ENCODE assay signal across 8 mouse cellular contexts in genomic region chr15:99393386-99394252, GRCm38 (mm10). TPM values are rescaled to one million over a fixed set of nuclear protein-coding genes. Genes with fewer than 3 reads are reported as not detected.
DNase-seq lines count a peak whose midpoint lies in the region; ATAC-seq lines count a peak whose summit lies in the region.

No protein-coding gene starts in this region.

- peak overlapping the region; percentile 89 for H3K4me3 ChIP-seq in hindbrain, embryonic 13.5 days
- H3K4me3 ChIP-seq in midbrain, embryonic 15.5 days, result peak overlapping the region; percentile 72

- H3K27me3 ChIP-seq in hindbrain, embryonic 13.5 days, result no peaks in the 10 kb centered on the region
- H3K27me3 ChIP-seq in midbrain, embryonic 15.5 days (replicated peaks), result no peaks in the 10 kb centered on the region

- H3K4me1 ChIP-seq in hindbrain, embryonic 13.5 days (replicated peaks), result peaks cover 51% of the 10 kb centered on the region
- peaks cover 46% of the 10 kb centered on the region for H3K4me1 ChIP-seq in midbrain, embryonic 15.5 days

- peak overlapping the region; percentile 85 for H3K9ac ChIP-seq in hindbrain, embryonic 13.5 days
- peak overlapping the region; percentile 85 for H3K9ac ChIP-seq in midbrain, embryonic 15.5 days

- H3K4me2 ChIP-seq in hindbrain, embryonic 13.5 days, result peak overlapping the region; percentile 92
- H3K4me2 ChIP-seq in midbrain, embryonic 15.5 days, result peak overlapping the region; percentile 87

- ATAC-seq in activated CD4-positive, CD25-positive, alpha-beta regulatory T cell, adult 4 months, result peak; percentile 60
- peak; percentile 61 for ATAC-seq in erythroid progenitor cell, adult 5-6 weeks (replicated peaks; ENCODE audit: low FRiP score, poor library complexity, severe bottlenecking)
- peak; percentile 22 for ATAC-seq in hindbrain, embryonic 13.5 days (ENCODE audit: low FRiP score)
- no peak for ATAC-seq in midbrain, embryonic 15.5 days (replicated peaks)

- peak overlapping the region; percentile 93 for H3K27ac ChIP-seq in hindbrain, embryonic 13.5 days
- H3K27ac ChIP-seq in midbrain, embryonic 15.5 days, result peak overlapping the region; percentile 97

- H3K36me3 ChIP-seq in hindbrain, embryonic 13.5 days, result no peaks in the 10 kb centered on the region
- no peaks in the 10 kb centered on the region for H3K36me3 ChIP-seq in midbrain, embryonic 15.5 days (replicated peaks)

- peak; percentile 69 for DNase-seq in adrenal gland, adult 2 months
- DNase-seq in adrenal gland, postnatal 4 days (ENCODE audit: low spot score in 2 of 2), result no peak
- peak; percentile 81 for DNase-seq in liver
- no peak for DNase-seq in layer of hippocampus, adult 9-10 months (ENCODE audit: low spot score)

- H3K9me3 ChIP-seq in hindbrain, embryonic 13.5 days, result no peaks in the 10 kb centered on the region
- no peaks in the 10 kb centered on the region for H3K9me3 ChIP-seq in midbrain, embryonic 15.5 days

- WGBS in hindbrain, embryonic 13.5 days, result 13% methylated on average over 24 of the region's 24 CpGs
- WGBS in midbrain, embryonic 15.5 days, result 11% methylated on average over 24 of the region's 24 CpGs

RNA-seq across cellular contexts. Expression of gene Tmbim6, which starts 0.9 kb away (rescaled TPM):
- 100 to 1,000 TPM; 549 to 716 TPM for total RNA-seq in adrenal gland, adult 2 months (2021)
- polyA plus RNA-seq in adrenal gland, adult 2 months (2012; rRNA removed), result 1,176 and 1,311 TPM in 2 replicates
- total RNA-seq in adrenal gland, postnatal 4 days (2021), result 100 to 1,000 TPM; 520 to 533 TPM
- polyA plus RNA-seq in activated CD4-positive, CD25-positive, alpha-beta regulatory T cell, adult 4 months (2017; shearing (Covaris generic)), result 1,000 to 10,000 TPM in 1 of 2 experiments, 100 to 1,000 TPM in 1; 855 to 1,076 TPM
- 179 and 219 TPM in 2 replicates for total RNA-seq in erythroid progenitor cell, adult 5-6 weeks (2015; ENCODE audit: low replicate concordance)
- 95.3 and 151 TPM in 2 replicates for total RNA-seq in erythroid progenitor cell, adult 5-6 weeks (2017; ENCODE audit: low replicate concordance)
- polyA plus RNA-seq in hindbrain, embryonic 13.5 days (2015; fragmentation: Nextera tagmentation; extraction: Ambion mirVana), result 255 and 257 TPM in 2 replicates
- polyA plus RNA-seq in midbrain, embryonic 15.5 days (2015; fragmentation: Nextera tagmentation; extraction: Ambion mirVana), result 276 and 282 TPM in 2 replicates

RNA-seq across cellular contexts. Expression of gene Fmnl3, which starts 23.3 kb away (rescaled TPM):
- 10 to 100 TPM; 13.9 to 23.6 TPM for total RNA-seq in adrenal gland, adult 2 months (2021)
- 19.7 and 22.2 TPM in 2 replicates for polyA plus RNA-seq in adrenal gland, adult 2 months (2012; rRNA removed)
- 10 to 100 TPM; 41.0 to 45.6 TPM for total RNA-seq in adrenal gland, postnatal 4 days (2021)
- 1 to 10 TPM; 6.1 to 9.0 TPM for polyA plus RNA-seq in activated CD4-positive, CD25-positive, alpha-beta regulatory T cell, adult 4 months (2017; shearing (Covaris generic))
- total RNA-seq in erythroid progenitor cell, adult 5-6 weeks (2015; ENCODE audit: low replicate concordance), result 3.6 and 5.0 TPM in 2 replicates
- total RNA-seq in erythroid progenitor cell, adult 5-6 weeks (2017; ENCODE audit: low replicate concordance), result 1.5 and 2.7 TPM in 2 replicates
- 8.2 and 8.8 TPM in 2 replicates for polyA plus RNA-seq in hindbrain, embryonic 13.5 days (2015; fragmentation: Nextera tagmentation; extraction: Ambion mirVana)
- 9.1 and 10.0 TPM in 2 replicates for polyA plus RNA-seq in midbrain, embryonic 15.5 days (2015; fragmentation: Nextera tagmentation; extraction: Ambion mirVana)

Comparison
In these comparisons a context has a peak if more than half of its experiments do, and no peak if none do; other contexts are left out.
1. DNase-seq: peak in adrenal gland, adult 2 months (single experiment) and liver (single experiment); none in adrenal gland, postnatal 4 days (0 of 2) and layer of hippocampus, adult 9-10 months (single experiment).